Mouse (Mus musculus): ENCODE results near the gene Slc16a5. TPM values are rescaled to one million over a fixed set of nuclear protein-coding genes. Genes with fewer than 3 reads are reported as not detected.

Slc16a5 gene
- polyA plus RNA-seq, 1 experiment = not detected

DNA sequence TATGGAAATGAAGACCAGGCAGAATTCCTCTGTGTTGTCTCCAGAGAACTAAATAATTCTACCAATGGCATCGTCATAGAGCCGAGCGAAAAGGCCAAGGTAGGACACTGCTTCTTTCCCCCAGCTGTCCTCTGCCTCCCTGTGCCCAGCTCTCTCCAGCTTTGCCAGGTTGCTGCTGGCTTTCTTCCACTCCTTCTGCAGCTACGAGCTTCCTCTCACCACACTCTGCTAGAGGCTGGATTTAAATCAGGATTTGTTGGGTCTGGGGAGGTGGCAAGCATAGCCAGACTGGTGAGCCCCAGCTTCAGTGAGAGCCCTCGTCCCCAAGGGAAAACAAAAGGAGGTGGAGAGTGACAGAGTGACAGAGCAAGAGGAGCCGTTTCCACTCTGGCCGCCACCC lies 33.0 kb upstream of the Slc16a5 start:
- no peaks in the 10 kb centered on the region for H3K9me3 ChIP-seq
- H3K4me3 ChIP-seq (replicated peaks) = no peak overlapping the region
- H3K27me3 ChIP-seq (replicated peaks) = peaks cover 22% of the 10 kb centered on the region
- TF ChIP-seq GATA1 (IDR thresholded peaks at IDR 0.05; ENCODE audit: borderline replicate concordance, low read length) (no peak), FLI1 (IDR thresholded peaks at IDR 0.05; ENCODE audit: low read length) (no peak)
- peaks cover 15% of the 10 kb centered on the region for H3K4me1 ChIP-seq
- peaks cover 86% of the 10 kb centered on the region for H3K36me3 ChIP-seq (replicated peaks; ENCODE audit: low read length)

DNA sequence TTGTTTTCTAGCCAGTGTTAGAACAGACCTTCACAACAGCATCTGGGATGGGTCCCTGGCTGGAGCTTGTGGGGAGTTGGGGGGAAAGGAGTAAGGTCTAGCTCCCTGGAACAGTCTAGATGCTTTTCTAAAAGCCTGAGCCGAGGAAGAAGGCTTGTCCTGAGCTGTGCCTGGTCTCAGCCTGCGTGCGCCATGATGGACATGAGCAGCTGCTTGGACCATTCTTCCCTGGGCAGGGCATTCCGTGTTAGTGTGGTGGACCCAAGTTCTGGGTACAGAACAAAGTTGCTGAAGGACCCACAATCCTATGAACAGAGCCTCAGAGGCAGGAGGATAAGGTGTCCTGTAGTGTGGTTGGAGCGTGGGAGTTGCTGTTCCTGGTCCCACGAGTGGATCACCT lies 31.7 kb upstream of the Slc16a5 start:
- peaks cover 74% of the 10 kb centered on the region for H3K36me3 ChIP-seq (replicated peaks; ENCODE audit: low read length)
- H3K4me3 ChIP-seq (replicated peaks) = no peak overlapping the region

DNA sequence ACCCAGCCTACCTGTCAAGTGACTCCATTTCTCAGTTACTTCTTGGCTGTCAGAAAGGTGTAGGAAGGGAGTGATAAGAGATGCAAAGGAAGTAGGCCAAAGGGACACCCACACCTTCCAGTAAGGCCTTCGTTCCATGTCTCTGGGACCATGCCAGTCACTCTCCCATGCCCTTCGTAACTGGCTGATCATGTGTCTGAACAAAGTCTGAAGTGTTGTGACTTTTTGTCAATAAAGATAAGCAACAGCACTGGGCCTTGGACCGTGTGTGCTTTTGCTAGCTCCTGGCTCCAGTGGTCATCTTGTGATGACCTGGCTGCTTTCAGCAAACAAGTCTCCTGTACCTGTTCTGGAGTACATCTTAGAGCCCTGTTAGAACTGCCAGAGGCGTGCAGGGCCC lies 29.5 kb upstream of the Slc16a5 start:
- Histone ChIP-seq H3K4me1 (peaks cover 30% of the 10 kb centered on the region), H3K9me3 (no peaks in the 10 kb centered on the region), H3K27me3 (replicated peaks) (peaks cover 56% of the 10 kb centered on the region), H3K36me3 (replicated peaks; ENCODE audit: low read length) (peaks cover 51% of the 10 kb centered on the region), H3K4me3 (replicated peaks) (no peak overlapping the region)
- TF ChIP-seq GATA1 (IDR thresholded peaks at IDR 0.05; ENCODE audit: borderline replicate concordance, low read length) = no peak
- TF ChIP-seq FLI1 (IDR thresholded peaks at IDR 0.05; ENCODE audit: low read length) = no peak

More for the DNA sequence above, 31.7 kb upstream of the Slc16a5 start:
- no peak for TF ChIP-seq FLI1 (IDR thresholded peaks at IDR 0.05; ENCODE audit: low read length)
- no peak for TF ChIP-seq GATA1 (IDR thresholded peaks at IDR 0.05; ENCODE audit: borderline replicate concordance, low read length)
- no peaks in the 10 kb centered on the region for H3K9me3 ChIP-seq
- peaks cover 19% of the 10 kb centered on the region for H3K4me1 ChIP-seq
- H3K27me3 ChIP-seq (replicated peaks) = peaks cover 33% of the 10 kb centered on the region

DNA sequence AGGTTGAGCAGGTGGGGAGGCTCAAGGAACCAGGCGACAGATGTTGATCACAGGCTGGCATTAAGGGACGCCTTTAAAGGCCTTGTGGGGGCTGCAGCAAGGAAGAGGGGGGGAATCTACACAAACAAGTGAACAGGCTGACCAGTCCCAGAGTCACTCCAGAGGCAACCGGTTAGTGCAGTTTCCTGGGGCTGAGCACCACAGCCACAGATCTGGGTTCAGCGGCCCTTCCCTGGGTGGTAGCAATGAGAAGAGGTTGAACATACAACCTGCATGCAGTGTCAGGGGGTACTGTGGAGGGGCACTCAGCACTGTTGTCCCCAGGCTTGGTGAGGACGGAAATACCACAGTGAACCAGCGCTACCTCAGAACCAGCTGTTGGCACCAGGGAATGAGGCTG lies 28.9 kb upstream of the Slc16a5 start:
- Histone ChIP-seq H3K4me3 (replicated peaks) (no peak overlapping the region), H3K9me3 (no peaks in the 10 kb centered on the region), H3K36me3 (replicated peaks; ENCODE audit: low read length) (peaks cover 46% of the 10 kb centered on the region), H3K4me1 (peaks cover 25% of the 10 kb centered on the region), H3K27me3 (replicated peaks) (peaks cover 61% of the 10 kb centered on the region)
- TF ChIP-seq FLI1 (IDR thresholded peaks at IDR 0.05; ENCODE audit: low read length) (no peak), GATA1 (IDR thresholded peaks at IDR 0.05; ENCODE audit: borderline replicate concordance, low read length) (no peak)

DNA sequence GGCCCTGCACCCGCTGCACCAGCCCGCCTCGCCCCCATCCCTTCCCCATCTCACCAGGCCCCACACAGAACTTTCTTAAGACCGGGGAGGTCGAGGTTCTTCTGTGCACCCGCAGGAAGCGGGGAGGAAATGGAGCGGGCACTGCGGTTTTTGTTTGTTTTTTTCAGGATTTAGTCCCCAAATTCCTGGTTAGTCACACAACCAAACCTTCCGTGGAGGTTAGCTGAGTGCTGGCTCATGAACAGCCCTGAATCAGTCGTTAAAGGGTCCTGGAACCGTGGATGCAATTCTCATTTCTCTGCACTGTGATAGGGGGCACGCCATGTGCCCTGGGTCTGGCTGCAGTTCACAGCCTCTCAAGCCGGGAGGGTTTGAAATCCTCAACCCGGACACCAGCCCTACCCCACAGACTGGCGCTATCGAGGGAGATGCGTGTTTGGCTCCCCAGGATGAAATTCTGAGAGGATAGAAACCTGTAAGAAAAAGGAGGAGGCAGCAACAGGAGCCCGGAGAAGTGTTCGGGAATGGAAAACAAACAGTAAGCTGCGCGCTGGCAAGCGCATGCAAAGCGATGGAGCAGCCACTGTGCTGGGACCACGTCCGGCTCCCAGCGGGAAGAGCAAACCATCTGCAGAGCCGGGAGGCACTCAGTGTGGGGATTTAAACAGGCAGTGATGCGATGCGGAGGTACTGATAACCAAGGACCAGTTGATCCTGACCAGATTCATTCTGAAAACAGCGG lies 26.5 kb upstream of the Slc16a5 start:
- H3K27me3 ChIP-seq (replicated peaks) = peaks cover 80% of the 10 kb centered on the region
- H3K4me1 ChIP-seq = peaks cover 19% of the 10 kb centered on the region
- peaks cover 22% of the 10 kb centered on the region for H3K36me3 ChIP-seq (replicated peaks; ENCODE audit: low read length)
- no peak for TF ChIP-seq GATA1 (IDR thresholded peaks at IDR 0.05; ENCODE audit: borderline replicate concordance, low read length)
- TF ChIP-seq FLI1 (IDR thresholded peaks at IDR 0.05; ENCODE audit: low read length) = no peak
- H3K9me3 ChIP-seq = peaks cover 14% of the 10 kb centered on the region
- H3K4me3 ChIP-seq (replicated peaks) = peak overlapping the region; percentile 10

DNA sequence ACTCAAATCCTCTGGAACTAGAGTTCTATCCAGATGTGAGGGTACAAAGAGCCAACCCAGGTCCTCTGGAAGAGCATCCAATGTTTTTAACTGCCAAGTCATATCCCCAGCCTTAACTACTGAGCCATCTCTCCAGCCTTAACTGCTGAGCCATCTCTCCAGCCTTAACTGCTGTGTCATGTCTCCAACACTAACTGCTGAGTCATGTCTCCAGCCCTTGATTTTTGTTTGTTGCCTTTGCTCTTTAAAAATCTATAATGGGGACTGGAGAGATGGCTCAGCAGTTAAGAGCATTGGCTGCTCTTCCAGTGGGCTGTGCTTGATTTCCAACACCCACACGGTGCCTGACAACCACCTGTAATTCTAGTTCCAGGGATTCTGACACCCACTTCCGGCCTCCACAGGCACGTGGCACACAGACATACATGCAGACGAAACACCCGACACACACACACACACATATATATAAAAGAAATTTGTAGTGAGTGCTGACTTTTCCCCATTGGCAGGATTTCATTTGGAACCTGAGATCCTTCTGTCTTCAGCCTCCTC lies 24.6 kb upstream of the Slc16a5 start:
- TF ChIP-seq GATA1 (IDR thresholded peaks at IDR 0.05; ENCODE audit: borderline replicate concordance, low read length) (no peak), FLI1 (IDR thresholded peaks at IDR 0.05; ENCODE audit: low read length) (no peak)

DNA sequence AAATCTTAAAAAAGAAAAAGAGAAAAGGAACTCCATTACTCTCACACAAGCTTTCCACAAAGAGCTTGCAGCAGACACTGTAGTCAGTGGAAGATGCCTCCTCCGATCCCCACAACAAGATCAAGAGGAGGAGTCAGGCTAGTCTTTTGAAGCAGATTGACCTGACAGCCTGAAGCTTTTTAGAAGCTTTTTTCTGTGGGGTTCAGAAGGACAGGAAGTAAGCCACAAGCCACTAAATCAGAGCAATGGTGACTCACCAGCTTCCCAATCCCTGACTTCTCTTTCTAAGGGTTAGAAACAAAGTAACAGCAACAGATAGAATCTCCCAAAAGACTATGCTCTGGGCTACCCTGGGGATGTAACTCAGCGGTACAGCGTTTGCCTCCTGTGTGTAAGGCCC lies 22.9 kb upstream of the Slc16a5 start:
- H3K36me3 ChIP-seq (replicated peaks; ENCODE audit: low read length) = no peaks in the 10 kb centered on the region
- peaks cover 23% of the 10 kb centered on the region for H3K9me3 ChIP-seq
- H3K4me3 ChIP-seq (replicated peaks) = no peak overlapping the region
- H3K4me1 ChIP-seq = peaks cover 19% of the 10 kb centered on the region
- peaks cover 90% of the 10 kb centered on the region for H3K27me3 ChIP-seq (replicated peaks)
- TF ChIP-seq FLI1 (IDR thresholded peaks at IDR 0.05; ENCODE audit: low read length) (no peak), GATA1 (IDR thresholded peaks at IDR 0.05; ENCODE audit: borderline replicate concordance, low read length) (no peak)

More for the DNA sequence above, 24.6 kb upstream of the Slc16a5 start:
- Histone ChIP-seq H3K4me1 (peaks cover 19% of the 10 kb centered on the region), H3K27me3 (replicated peaks) (peaks cover 89% of the 10 kb centered on the region), H3K4me3 (replicated peaks) (no peak overlapping the region), H3K36me3 (replicated peaks; ENCODE audit: low read length) (peaks cover 3% of the 10 kb centered on the region), H3K9me3 (peaks cover 20% of the 10 kb centered on the region)

DNA sequence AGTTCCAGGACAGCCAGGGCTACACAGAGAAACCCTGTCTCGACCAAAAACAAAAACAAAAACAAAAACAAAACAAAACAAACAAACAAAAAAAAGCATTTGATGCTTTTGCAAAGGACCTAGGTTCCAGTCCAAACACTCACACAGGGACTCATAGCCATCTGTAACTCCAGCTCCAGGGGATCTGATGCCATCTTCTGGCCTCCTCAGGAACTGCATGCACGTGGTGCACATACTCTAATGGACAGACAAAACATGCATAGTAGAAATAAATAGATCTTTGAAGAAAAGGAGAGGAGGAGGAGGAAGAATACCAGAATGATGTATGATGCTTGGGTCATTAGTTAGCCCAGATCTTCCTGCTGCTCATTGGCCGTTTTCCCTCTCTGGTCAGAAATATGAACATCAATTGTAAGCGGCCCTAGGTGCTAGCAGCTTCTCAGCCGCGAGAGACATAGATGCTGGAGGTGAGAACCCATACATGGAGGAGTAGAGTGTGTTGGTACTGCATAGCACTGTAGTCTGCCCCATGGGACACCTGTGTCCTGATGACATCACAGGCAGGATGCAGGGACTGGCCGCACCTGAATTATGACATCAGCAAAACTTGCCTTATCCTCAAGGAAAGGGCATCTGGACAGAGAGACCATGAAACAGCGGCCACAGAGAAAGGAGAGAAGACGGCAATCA lies 22.2 kb upstream of the Slc16a5 start, which contains the start of gene Trim80:
Gene Trim80 (plus strand): TSS at position 640 of the 690 bp plus-strand sequence.
- Histone ChIP-seq H3K36me3 (replicated peaks; ENCODE audit: low read length) (no peaks in the 10 kb centered on the region), H3K27me3 (replicated peaks) (peaks cover 87% of the 10 kb centered on the region), H3K9me3 (peaks cover 23% of the 10 kb centered on the region), H3K4me3 (replicated peaks) (no peak within 1 kb of the TSS), H3K4me1 (peaks cover 23% of the 10 kb centered on the region)
- no peak for TF ChIP-seq FLI1 (IDR thresholded peaks at IDR 0.05; ENCODE audit: low read length)
- no peak for TF ChIP-seq GATA1 (IDR thresholded peaks at IDR 0.05; ENCODE audit: borderline replicate concordance, low read length)

DNA sequence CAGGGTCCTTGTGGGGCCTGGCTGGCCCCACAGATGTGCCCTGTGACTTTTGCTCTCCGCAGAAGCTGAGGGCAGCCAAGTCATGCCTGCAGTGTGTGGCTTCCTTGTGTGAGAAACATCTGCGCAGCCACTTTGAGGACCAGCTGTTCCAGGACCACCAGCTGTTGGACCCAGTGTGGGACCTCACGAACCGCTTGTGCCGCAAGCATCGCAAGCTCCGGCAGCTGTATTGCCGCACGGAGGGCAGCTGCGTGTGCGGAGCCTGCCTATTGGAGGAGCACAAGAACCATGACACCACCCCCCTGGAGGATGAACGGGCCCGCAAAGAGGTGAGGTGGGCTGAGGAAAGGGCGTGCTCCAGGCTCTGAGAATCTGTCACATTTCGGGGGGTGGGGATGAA lies 20.9 kb upstream of the Slc16a5 start:
- TF ChIP-seq GATA1 (IDR thresholded peaks at IDR 0.05; ENCODE audit: borderline replicate concordance, low read length) (no peak), FLI1 (IDR thresholded peaks at IDR 0.05; ENCODE audit: low read length) (no peak)
- H3K4me1 ChIP-seq = peaks cover 19% of the 10 kb centered on the region
- H3K36me3 ChIP-seq (replicated peaks; ENCODE audit: low read length) = no peaks in the 10 kb centered on the region
- peaks cover 86% of the 10 kb centered on the region for H3K27me3 ChIP-seq (replicated peaks)
- H3K9me3 ChIP-seq = peaks cover 23% of the 10 kb centered on the region
- H3K4me3 ChIP-seq (replicated peaks) = no peak overlapping the region

DNA sequence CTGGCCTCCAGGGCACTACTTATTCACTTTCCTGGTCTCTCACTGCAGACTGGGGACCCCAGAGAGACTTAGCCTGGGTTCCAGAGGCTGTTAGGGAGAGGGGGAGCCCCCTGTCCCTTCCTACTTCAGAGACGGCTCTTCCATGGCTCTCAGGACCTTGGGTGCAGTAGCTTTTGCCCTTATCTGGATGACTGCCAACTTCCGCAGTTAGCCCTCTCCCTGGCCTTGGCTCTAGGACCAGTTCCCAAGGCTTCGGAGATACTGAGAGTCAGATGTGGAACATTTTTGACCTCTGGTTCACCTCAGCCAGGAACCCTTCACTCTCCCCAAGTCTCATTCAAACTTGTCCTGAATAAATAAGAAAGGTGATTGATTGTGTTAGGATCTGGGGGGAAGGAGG lies 15.4 kb upstream of the Slc16a5 start:
- no peaks in the 10 kb centered on the region for H3K36me3 ChIP-seq (replicated peaks; ENCODE audit: low read length)
- peaks cover 41% of the 10 kb centered on the region for H3K4me1 ChIP-seq
- TF ChIP-seq GATA1 (IDR thresholded peaks at IDR 0.05; ENCODE audit: borderline replicate concordance, low read length) = no peak
- TF ChIP-seq FLI1 (IDR thresholded peaks at IDR 0.05; ENCODE audit: low read length) = no peak
- H3K9me3 ChIP-seq = 0 out of 2 replicates have a peak, but pooled peaks cover 8% of the 10 kb centered on the region
- no peak overlapping the region for H3K4me3 ChIP-seq (replicated peaks)
- H3K27me3 ChIP-seq (replicated peaks) = peaks cover 89% of the 10 kb centered on the region
